Mouse (Mus musculus): Measurements from ENCODE around the gene Tpst1. TPM values are rescaled to one million over a fixed set of nuclear protein-coding genes. Genes with fewer than 3 reads are reported as not detected.

Tpst1 gene
- polyA plus RNA-seq, 1 experiment from 2014 or later: 68.4 TPM

DNA sequence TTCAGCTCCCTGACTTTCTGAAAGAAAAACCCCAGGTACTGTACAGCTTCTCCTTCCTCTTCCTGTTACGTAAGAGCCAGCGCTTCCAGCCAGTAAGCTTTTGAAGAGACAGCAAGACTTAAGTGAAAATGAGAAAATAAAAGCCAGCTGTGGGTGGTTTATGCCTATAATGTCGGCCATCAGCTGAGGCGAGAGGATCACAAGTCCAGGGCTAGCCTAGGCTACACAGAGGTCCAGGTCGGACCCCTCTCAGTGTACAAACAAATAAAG, 56.3 kb downstream of the Tpst1 start:
- Histone ChIP-seq H3K27ac (ENCODE audit: low read depth) (no peak overlapping the region), H3K4me1 (replicated peaks; ENCODE audit: control insufficient read depth, insufficient read depth, low read length) (no peaks in the 10 kb centered on the region), H3K9me3 (ENCODE audit: control insufficient read depth, low read length) (no peaks in the 10 kb centered on the region), H3K4me2 (ENCODE audit: low read length) (no peak overlapping the region), H3K36me3 (ENCODE audit: control insufficient read depth, insufficient read depth, low read length) (peaks cover 11% of the 10 kb centered on the region; the same call in 1 of the 2 replicates), H3K4me3 (ENCODE audit: low read depth, low read length) (no peak overlapping the region), H3K9ac (ENCODE audit: low read length) (no peak overlapping the region), H3K27me3 (replicated peaks; ENCODE audit: control insufficient read depth, insufficient read depth, low read length) (no peaks in the 10 kb centered on the region)
- WGBS: 83% methylated on average over 5 of the region's 5 CpGs
- ATAC-seq (replicated peaks; ENCODE audit: low FRiP score, low TSS enrichment, low read depth) (no peak), DNase-seq (ENCODE audit: low spot score) (no peak)

GRCm38 (mm10) chr5:130136597-130136996, 63.5 kb downstream of the Tpst1 start:
- WGBS: 88% methylated on average over 13 of the region's 13 CpGs
- H3K27ac ChIP-seq (ENCODE audit: low read depth): no peak overlapping the region
- no peak for ATAC-seq (replicated peaks; ENCODE audit: low FRiP score, low TSS enrichment, low read depth)
- no peaks in the 10 kb centered on the region for H3K27me3 ChIP-seq (replicated peaks; ENCODE audit: control insufficient read depth, insufficient read depth, low read length)
- no peak for DNase-seq (ENCODE audit: low spot score)
- H3K4me1 ChIP-seq (replicated peaks; ENCODE audit: control insufficient read depth, insufficient read depth, low read length): no peaks in the 10 kb centered on the region
- peaks cover 12% of the 10 kb centered on the region; the same call in 1 of the 2 replicates for H3K36me3 ChIP-seq (ENCODE audit: control insufficient read depth, insufficient read depth, low read length)
- H3K9me3 ChIP-seq (ENCODE audit: control insufficient read depth, low read length): no peaks in the 10 kb centered on the region
- no peak overlapping the region for H3K4me3 ChIP-seq (ENCODE audit: low read depth, low read length)
- no peak overlapping the region for H3K4me2 ChIP-seq (ENCODE audit: low read length)
- H3K9ac ChIP-seq (ENCODE audit: low read length): no peak overlapping the region

GRCm38 (mm10) chr5:130139393-130139792, 66.3 kb downstream of the Tpst1 start:
- no peaks in the 10 kb centered on the region for H3K27me3 ChIP-seq (replicated peaks; ENCODE audit: control insufficient read depth, insufficient read depth, low read length)
- no peak overlapping the region for H3K27ac ChIP-seq (ENCODE audit: low read depth)
- no peak overlapping the region for H3K4me2 ChIP-seq (ENCODE audit: low read length)
- peak; percentile 93 for DNase-seq (ENCODE audit: low spot score)
- no peaks in the 10 kb centered on the region for H3K4me1 ChIP-seq (replicated peaks; ENCODE audit: control insufficient read depth, insufficient read depth, low read length)
- H3K36me3 ChIP-seq (ENCODE audit: control insufficient read depth, insufficient read depth, low read length): peaks cover 12% of the 10 kb centered on the region; the same call in 1 of the 2 replicates
- no peak for ATAC-seq (replicated peaks; ENCODE audit: low FRiP score, low TSS enrichment, low read depth)
- no peaks in the 10 kb centered on the region for H3K9me3 ChIP-seq (ENCODE audit: control insufficient read depth, low read length)
- WGBS: 24% methylated on average over 8 of the region's 8 CpGs
- H3K4me3 ChIP-seq (ENCODE audit: low read depth, low read length): no peak overlapping the region
- no peak overlapping the region for H3K9ac ChIP-seq (ENCODE audit: low read length)

DNA sequence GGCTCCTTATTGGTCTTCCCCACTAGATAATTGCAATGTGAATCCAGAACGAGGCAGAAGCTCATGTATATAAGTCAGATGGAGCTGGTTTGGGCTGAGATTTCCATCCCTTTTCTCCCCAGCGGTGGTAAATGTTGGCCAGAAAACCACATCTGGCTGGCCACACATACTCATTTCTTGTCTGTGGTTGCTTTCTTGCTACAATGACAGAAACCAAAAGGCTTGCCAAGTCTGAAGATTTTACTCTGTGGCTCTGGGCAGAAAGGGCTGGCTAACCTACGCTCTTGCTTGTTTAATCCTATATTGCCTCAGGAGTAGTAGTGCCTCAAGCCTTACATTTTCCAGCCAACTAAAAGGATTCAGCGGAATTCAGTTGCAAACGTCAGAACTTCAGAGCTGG, 68.0 kb downstream of the Tpst1 start:
- DNase-seq (ENCODE audit: low spot score) (no peak), ATAC-seq (replicated peaks; ENCODE audit: low FRiP score, low TSS enrichment, low read depth) (no peak)
- H3K4me1 ChIP-seq (replicated peaks; ENCODE audit: control insufficient read depth, insufficient read depth, low read length): peaks cover 5% of the 10 kb centered on the region
- H3K4me2 ChIP-seq (ENCODE audit: low read length): no peak overlapping the region
- no peaks in the 10 kb centered on the region for H3K9me3 ChIP-seq (ENCODE audit: control insufficient read depth, low read length)
- H3K27ac ChIP-seq (ENCODE audit: low read depth): no peak overlapping the region
- H3K9ac ChIP-seq (ENCODE audit: low read length): no peak overlapping the region
- no peak overlapping the region for H3K4me3 ChIP-seq (ENCODE audit: low read depth, low read length)
- 0 out of 2 replicates have a peak, but pooled peaks cover 3% of the 10 kb centered on the region for H3K36me3 ChIP-seq (ENCODE audit: control insufficient read depth, insufficient read depth, low read length)
- 90% methylated on average over 5 of the region's 5 CpGs for WGBS
- no peaks in the 10 kb centered on the region for H3K27me3 ChIP-seq (replicated peaks; ENCODE audit: control insufficient read depth, insufficient read depth, low read length)

DNA sequence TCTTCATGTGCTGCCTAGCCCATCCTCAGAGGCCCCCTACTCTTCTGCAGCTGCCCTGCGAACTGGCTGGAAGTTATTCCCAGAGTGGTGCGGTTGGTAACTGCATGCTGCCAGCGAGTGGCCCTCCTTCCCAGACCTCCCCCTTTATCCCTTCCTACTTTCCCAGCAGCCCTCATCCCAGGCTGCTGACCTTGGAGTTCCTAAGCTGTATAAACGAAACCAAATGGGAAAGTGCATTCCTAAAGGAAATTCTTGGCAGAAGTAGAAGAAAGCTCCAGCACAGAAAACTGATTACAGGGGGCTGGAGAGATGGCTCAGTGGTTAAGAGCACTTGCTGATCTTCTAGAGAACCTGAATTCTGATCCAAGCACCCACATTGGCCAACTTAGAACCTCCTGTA, 68.9 kb downstream of the Tpst1 start:
- DNase-seq (ENCODE audit: low spot score): no peak
- H3K27ac ChIP-seq (ENCODE audit: low read depth): no peak overlapping the region
- WGBS: 49% methylated on average over 4 of the region's 4 CpGs

DNA sequence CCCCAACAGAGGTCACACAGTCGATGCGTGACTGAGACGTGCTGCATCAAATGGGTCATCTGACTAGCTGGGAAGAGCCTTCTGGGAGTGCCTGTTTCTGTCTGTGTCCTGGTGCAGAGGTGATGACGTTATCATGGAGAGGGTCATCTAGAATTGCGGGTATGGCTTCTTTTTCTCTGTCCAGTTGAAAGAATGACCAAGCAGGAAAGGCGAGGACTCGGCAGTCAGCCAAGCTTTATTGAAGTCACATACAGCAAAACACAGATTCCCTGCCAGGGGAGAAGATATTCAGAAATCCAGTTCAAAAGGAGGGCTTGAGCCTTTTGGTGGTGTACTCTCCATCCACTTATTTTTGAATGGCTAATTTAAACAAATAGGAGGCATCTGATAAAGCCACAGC, 70.0 kb downstream of the Tpst1 start:
- H3K4me3 ChIP-seq (ENCODE audit: low read depth, low read length): no peak overlapping the region
- H3K4me1 ChIP-seq (replicated peaks; ENCODE audit: control insufficient read depth, insufficient read depth, low read length): peaks cover 5% of the 10 kb centered on the region
- no peak overlapping the region for H3K27ac ChIP-seq (ENCODE audit: low read depth)
- H3K27me3 ChIP-seq (replicated peaks; ENCODE audit: control insufficient read depth, insufficient read depth, low read length): no peaks in the 10 kb centered on the region
- ATAC-seq (replicated peaks; ENCODE audit: low FRiP score, low TSS enrichment, low read depth): no peak
- no peak for DNase-seq (ENCODE audit: low spot score)
- H3K9me3 ChIP-seq (ENCODE audit: control insufficient read depth, low read length): no peaks in the 10 kb centered on the region
- H3K9ac ChIP-seq (ENCODE audit: low read length): no peak overlapping the region
- WGBS: 93% methylated on average over 7 of the region's 7 CpGs
- no peak overlapping the region for H3K4me2 ChIP-seq (ENCODE audit: low read length)
- H3K36me3 ChIP-seq (ENCODE audit: control insufficient read depth, insufficient read depth, low read length): no peaks in the 10 kb centered on the region

More for the DNA sequence above, 68.9 kb downstream of the Tpst1 start:
- no peak overlapping the region for H3K4me3 ChIP-seq (ENCODE audit: low read depth, low read length)
- no peak for ATAC-seq (replicated peaks; ENCODE audit: low FRiP score, low TSS enrichment, low read depth)
- no peak overlapping the region for H3K9ac ChIP-seq (ENCODE audit: low read length)
- peaks cover 5% of the 10 kb centered on the region for H3K4me1 ChIP-seq (replicated peaks; ENCODE audit: control insufficient read depth, insufficient read depth, low read length)
- H3K36me3 ChIP-seq (ENCODE audit: control insufficient read depth, insufficient read depth, low read length): no peaks in the 10 kb centered on the region
- no peaks in the 10 kb centered on the region for H3K27me3 ChIP-seq (replicated peaks; ENCODE audit: control insufficient read depth, insufficient read depth, low read length)
- H3K4me2 ChIP-seq (ENCODE audit: low read length): no peak overlapping the region
- H3K9me3 ChIP-seq (ENCODE audit: control insufficient read depth, low read length): no peaks in the 10 kb centered on the region

DNA sequence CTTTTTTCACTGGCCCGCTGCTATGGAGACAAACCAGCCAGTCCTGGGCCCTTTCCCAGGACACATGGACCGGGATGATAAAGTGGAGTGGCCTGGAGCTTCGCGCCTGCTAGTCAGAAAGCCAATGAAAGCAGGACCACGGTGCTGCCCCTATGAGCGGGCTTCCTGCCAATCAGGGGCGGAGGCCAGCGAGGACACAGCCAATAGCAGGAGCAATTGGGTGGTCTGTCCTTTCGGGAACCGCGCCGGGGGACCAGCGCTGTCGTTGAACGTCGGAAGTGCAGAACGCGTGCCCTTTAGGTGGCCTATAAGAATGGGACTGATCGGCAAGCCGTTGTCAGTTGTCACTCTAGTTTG, 70.8 kb downstream of the Tpst1 start:
- H3K9me3 ChIP-seq (ENCODE audit: control insufficient read depth, low read length): no peaks in the 10 kb centered on the region
- peak overlapping the region; percentile 68 for H3K4me3 ChIP-seq (ENCODE audit: low read depth, low read length)
- peak overlapping the region; percentile 70 for H3K27ac ChIP-seq (ENCODE audit: low read depth)
- DNase-seq (ENCODE audit: low spot score) (no peak), ATAC-seq (replicated peaks; ENCODE audit: low FRiP score, low TSS enrichment, low read depth) (peak; percentile 41)
- H3K4me1 ChIP-seq (replicated peaks; ENCODE audit: control insufficient read depth, insufficient read depth, low read length): peaks cover 5% of the 10 kb centered on the region
- peak overlapping the region; percentile 46 for H3K9ac ChIP-seq (ENCODE audit: low read length)
- 3% methylated on average over 20 of the region's 20 CpGs for WGBS
- H3K4me2 ChIP-seq (ENCODE audit: low read length): peak overlapping the region; percentile 95
- no peaks in the 10 kb centered on the region for H3K27me3 ChIP-seq (replicated peaks; ENCODE audit: control insufficient read depth, insufficient read depth, low read length)
- no peaks in the 10 kb centered on the region for H3K36me3 ChIP-seq (ENCODE audit: control insufficient read depth, insufficient read depth, low read length)

DNA sequence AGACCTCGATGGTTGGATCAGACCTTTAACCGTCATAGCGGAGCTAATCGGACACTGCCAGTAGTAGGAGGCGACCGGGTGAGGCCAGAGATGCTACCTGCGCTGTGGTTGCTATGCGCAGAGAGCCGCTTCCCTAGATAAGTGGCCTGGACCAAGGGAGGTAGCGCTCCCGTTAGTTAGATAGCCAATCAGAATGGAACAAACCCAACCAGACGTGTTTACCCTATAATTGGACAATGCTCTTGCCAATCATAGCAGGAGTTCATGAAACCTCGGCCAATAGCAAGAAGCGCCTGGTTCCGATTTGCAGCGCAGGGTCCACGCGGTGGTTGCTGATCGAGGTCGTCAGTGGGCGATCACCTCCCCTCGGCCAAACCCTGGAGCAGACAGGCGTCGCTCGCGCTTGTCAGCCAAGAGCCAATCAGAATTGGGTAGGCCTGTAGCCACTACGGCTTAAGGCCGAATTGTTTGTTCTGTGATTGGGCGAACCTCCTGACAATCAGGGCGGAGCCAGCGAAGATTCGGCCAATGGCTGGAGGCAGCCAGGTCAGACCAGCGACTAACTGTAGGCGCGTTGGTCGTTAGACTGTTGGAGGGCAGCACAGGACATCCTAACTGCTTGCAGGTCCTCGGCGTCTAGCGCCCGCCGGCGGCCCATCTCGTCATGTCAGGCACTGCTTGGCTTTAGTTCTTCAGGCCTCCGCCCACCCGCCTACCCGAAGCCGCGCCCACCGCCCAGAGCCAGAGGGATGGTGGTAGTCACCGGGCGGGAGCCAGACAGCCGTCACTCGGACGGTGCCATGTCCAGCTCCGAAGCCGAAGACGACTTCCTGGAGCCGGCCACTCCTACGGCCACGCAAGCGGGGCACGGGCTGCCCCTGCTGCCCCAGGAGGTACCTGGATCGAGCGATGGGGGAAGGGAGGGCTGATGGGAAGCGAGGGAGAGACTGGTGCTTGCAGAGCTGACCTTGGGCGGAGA, 71.5 kb downstream of the Tpst1 start, which contains the start of gene Kctd7:
Kctd7 (plus strand) TSS at position 528 of the 979 bp plus-strand sequence.
- DNase-seq (ENCODE audit: low spot score) (peak; percentile 95), ATAC-seq (replicated peaks; ENCODE audit: low FRiP score, low TSS enrichment, low read depth) (peak; percentile 96)
- Histone ChIP-seq H3K27ac (ENCODE audit: low read depth) (peak within 1 kb of the TSS; percentile 70), H3K27me3 (replicated peaks; ENCODE audit: control insufficient read depth, insufficient read depth, low read length) (no peaks in the 10 kb centered on the region), H3K9ac (ENCODE audit: low read length) (peak within 1 kb of the TSS; percentile 63), H3K36me3 (ENCODE audit: control insufficient read depth, insufficient read depth, low read length) (0 out of 2 replicates have a peak, but pooled peaks cover 2% of the 10 kb centered on the region), H3K4me1 (replicated peaks; ENCODE audit: control insufficient read depth, insufficient read depth, low read length) (peaks cover 5% of the 10 kb centered on the region), H3K4me3 (ENCODE audit: low read depth, low read length) (peak within 1 kb of the TSS; percentile 68), H3K9me3 (ENCODE audit: control insufficient read depth, low read length) (no peaks in the 10 kb centered on the region), H3K4me2 (ENCODE audit: low read length) (peak within 1 kb of the TSS; percentile 95)
- WGBS: under 1% methylated on average over 66 of the region's 66 CpGs

DNA sequence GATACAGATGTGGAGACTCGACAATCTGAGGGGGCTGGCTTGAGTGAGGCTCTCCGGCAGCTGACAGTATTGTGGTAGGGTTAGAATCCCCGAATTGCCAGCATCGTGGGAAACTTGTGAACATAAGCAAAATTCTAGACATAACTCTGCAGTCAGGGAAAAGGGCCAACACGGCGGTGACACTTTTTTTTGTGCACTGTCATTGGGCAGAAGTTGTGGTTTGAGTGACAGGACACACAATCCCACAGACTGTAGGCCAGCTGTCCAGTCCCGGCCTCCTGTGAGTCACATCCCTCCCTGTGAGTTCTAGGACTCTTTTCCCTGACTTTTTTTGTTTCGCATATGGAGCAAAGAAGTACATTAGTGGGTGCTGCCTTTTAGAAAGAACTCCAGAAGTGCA, 72.8 kb downstream of the Tpst1 start:
- H3K4me3 ChIP-seq (ENCODE audit: low read depth, low read length): no peak overlapping the region

More for the DNA sequence above, 72.8 kb downstream of the Tpst1 start:
- no peak overlapping the region for H3K27ac ChIP-seq (ENCODE audit: low read depth)
- ATAC-seq (replicated peaks; ENCODE audit: low FRiP score, low TSS enrichment, low read depth): no peak
- no peaks in the 10 kb centered on the region for H3K9me3 ChIP-seq (ENCODE audit: control insufficient read depth, low read length)
- 79% methylated on average over 8 of the region's 8 CpGs for WGBS
- DNase-seq (ENCODE audit: low spot score): no peak
- H3K4me1 ChIP-seq (replicated peaks; ENCODE audit: control insufficient read depth, insufficient read depth, low read length): peaks cover 5% of the 10 kb centered on the region
- H3K27me3 ChIP-seq (replicated peaks; ENCODE audit: control insufficient read depth, insufficient read depth, low read length): no peaks in the 10 kb centered on the region
- H3K36me3 ChIP-seq (ENCODE audit: control insufficient read depth, insufficient read depth, low read length): 0 out of 2 replicates have a peak, but pooled peaks cover 2% of the 10 kb centered on the region
- H3K9ac ChIP-seq (ENCODE audit: low read length): no peak overlapping the region
- H3K4me2 ChIP-seq (ENCODE audit: low read length): no peak overlapping the region

Measured in intestine, embryonic 14.5 days (tissue).